Mouse (Mus musculus) monocyte, adult 5-6 weeks (primary cell): Measurements from ENCODE around the gene Adgrg3. TPM values are rescaled to one million over a fixed set of nuclear protein-coding genes. Genes with fewer than 3 reads are reported as not detected.

Source experiments
- ATAC-seq: fragments of 153-309, 156-312 bp; replicated peaks from 2 replicates; pipeline ENCODE4 v1.8.0; 2017; ENCODE audit warnings: mild to moderate bottlenecking; ENCODE audit not compliant: low TSS enrichment, insufficient number of reproducible peaks, severe bottlenecking, poor library complexity, low FRiP score
- total RNA-seq: library from RNA; stranded (forward); fragments of 200-1000, 200-491, 200-594 nt; gene quantifications from 3 replicates; pipeline ENCODE4 v1.2.3, GENCODE M21; 2017

Adgrg3 gene
- total RNA-seq, result 2.9 to 15.5 TPM (median 10.1 TPM) in 3 replicates

- no peak for ATAC-seq
These were observed at the start of gene Adgrg3 for GRCm38 (mm10) chr8:95017451-95017850. Adgrg3 (plus strand) TSS chr8:95017692.

- ATAC-seq, result no peak
These were observed 44.2 kb upstream of the Adgrg3 start for GRCm38 (mm10) chr8:94973270-94973669.

GRCm38 (mm10) chr8:94973786-94974185 is 43.7 kb upstream of the Adgrg3 start:
- no peak for ATAC-seq

GRCm38 (mm10) chr8:94974467-94975165 is 42.9 kb upstream of the Adgrg3 start, which contains the start of gene Adgrg1:
Adgrg1 (plus strand) TSS chr8:94974751.
- ATAC-seq, result no peak

- ATAC-seq, result no peak
These were observed 40.7 kb upstream of the Adgrg3 start for GRCm38 (mm10) chr8:94976651-94977417.

- ATAC-seq, result no peak
These were observed 39.4 kb upstream of the Adgrg3 start for GRCm38 (mm10) chr8:94978131-94978530.

GRCm38 (mm10) chr8:94978593-94979319 is 38.7 kb upstream of the Adgrg3 start:
- ATAC-seq, result no peak

- ATAC-seq, result no peak
These were observed 37.3 kb upstream of the Adgrg3 start for GRCm38 (mm10) chr8:94980176-94980575.

GRCm38 (mm10) chr8:94980976-94981375 is 36.5 kb upstream of the Adgrg3 start:
- no peak for ATAC-seq

GRCm38 (mm10) chr8:94981848-94982247 is 35.6 kb upstream of the Adgrg3 start:
- no peak for ATAC-seq

GRCm38 (mm10) chr8:94983146-94983545 is 34.3 kb upstream of the Adgrg3 start:
- no peak for ATAC-seq

GRCm38 (mm10) chr8:94983881-94984516 is 33.5 kb upstream of the Adgrg3 start:
- ATAC-seq, result no peak

GRCm38 (mm10) chr8:94985023-94985422 is 32.5 kb upstream of the Adgrg3 start:
- ATAC-seq, result no peak

GRCm38 (mm10) chr8:94986676-94987075 is 30.8 kb upstream of the Adgrg3 start:
- no peak for ATAC-seq

GRCm38 (mm10) chr8:94987553-94987952 is 29.9 kb upstream of the Adgrg3 start:
- ATAC-seq, result no peak

GRCm38 (mm10) chr8:94988619-94989018 is 28.9 kb upstream of the Adgrg3 start:
- ATAC-seq, result no peak

- no peak for ATAC-seq
These were observed 27.8 kb upstream of the Adgrg3 start for GRCm38 (mm10) chr8:94989711-94990110.

GRCm38 (mm10) chr8:94990598-94991453 is 26.7 kb upstream of the Adgrg3 start:
- no peak for ATAC-seq
